Mouse (Mus musculus) olfactory bulb, adult 2 months (tissue): ENCODE measurements at regions not wholly inside any gene's neighbourhood (a gene's known extent, or its start where the extent isn't known, plus 50 kb on each side); places are given as distances from the start of the nearest gene placed in this dataset.

Source experiments
- H3K27ac ChIP-seq: fragments of 200-500 bp; 2 replicates; pipeline ENCODE4 v1.5.1; 2012; ENCODE audit warnings: low read depth, low read length; ENCODE audit not compliant: insufficient read depth
- H3K4me1 ChIP-seq: fragments of 200-500 bp; 2 replicates; pipeline ENCODE4 v1.6.1; 2012; ENCODE audit warnings: low read length; ENCODE audit not compliant: control insufficient read depth, insufficient read depth
- H3K4me3 ChIP-seq: fragments of 200-500 bp; 2 replicates; pipeline ENCODE4 v1.5.1; 2012; ENCODE audit warnings: mild to moderate bottlenecking, low read depth, low read length, moderate library complexity; ENCODE audit not compliant: insufficient read depth
- CTCF ChIP-seq: fragments of 200-500 bp; IDR thresholded peaks from 2 replicates; pipeline ENCODE4 v1.5.1; 2012; ENCODE audit warnings: low read depth, mild to moderate bottlenecking, low read length, moderate library complexity; ENCODE audit not compliant: insufficient read depth
- POLR2A ChIP-seq: fragments of 200-500 bp; IDR thresholded peaks from 2 replicates; pipeline ENCODE4 v1.6.1; 2012; ENCODE audit warnings: mild to moderate bottlenecking, low read depth, low read length, moderate library complexity; ENCODE audit not compliant: insufficient read depth
- WGBS: fragments of 180-500 bp; shearing (Covaris S2); methylation state at CpG from one replicate; pipeline ENCODE4 v1.1.7; 2018; 5-methylcytosine and 5-hydroxymethylcytosine counted together

- WGBS = 93% methylated on average over 1 of the region's 1 CpGs
- Histone ChIP-seq H3K4me1 (no peaks in the 10 kb centered on the region), H3K27ac (no peak overlapping the region), H3K4me3 (no peak overlapping the region)
- no peak for TF ChIP-seq CTCF
- no peak for TF ChIP-seq POLR2A
Observed at GRCm38 (mm10) chr12:98078351-98078750, 180.9 kb downstream of the Galc start.

GRCm38 (mm10) chr12:98075580-98075979 lies 183.7 kb downstream of the Galc start:
- WGBS = 97% methylated on average over 2 of the region's 2 CpGs
- TF ChIP-seq POLR2A (no peak), CTCF (no peak)
- Histone ChIP-seq H3K4me1 (no peaks in the 10 kb centered on the region), H3K4me3 (no peak overlapping the region), H3K27ac (no peak overlapping the region)

DNA sequence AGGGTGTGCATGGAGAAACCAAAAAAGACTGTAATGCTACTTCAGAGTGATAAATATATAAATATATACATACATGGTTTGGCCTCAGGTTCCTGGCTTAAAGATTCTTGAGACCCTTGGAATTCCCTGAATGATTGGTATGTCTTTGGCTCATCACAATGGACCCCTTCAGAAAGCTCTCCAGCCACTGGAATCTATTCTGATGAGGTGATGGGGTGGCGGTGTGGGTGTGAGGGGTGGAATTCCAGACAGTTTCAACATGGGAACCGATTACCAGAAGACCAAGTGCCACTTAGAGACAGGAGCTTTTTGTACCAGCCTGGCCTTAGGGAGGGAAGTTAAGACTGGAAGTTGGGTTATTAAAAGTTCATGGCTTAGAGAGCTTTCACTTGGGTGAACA lies 190.1 kb downstream of the Galc start:
- H3K4me1 ChIP-seq = peaks cover 2% of the 10 kb centered on the region; the same call in 1 of the 2 replicates
- no peak overlapping the region for H3K4me3 ChIP-seq
- no peak for TF ChIP-seq POLR2A
- no peak for TF ChIP-seq CTCF
- WGBS = 57% methylated on average over 2 of the region's 2 CpGs
- no peak overlapping the region for H3K27ac ChIP-seq

- Histone ChIP-seq H3K4me3 (no peak overlapping the region), H3K4me1 (no peaks in the 10 kb centered on the region), H3K27ac (no peak overlapping the region)
- TF ChIP-seq POLR2A = no peak
- no peak for TF ChIP-seq CTCF
- WGBS = 71% methylated on average over 7 of the region's 7 CpGs
Observed at GRCm38 (mm10) chr12:98059419-98060180, 199.7 kb downstream of the Galc start.

DNA sequence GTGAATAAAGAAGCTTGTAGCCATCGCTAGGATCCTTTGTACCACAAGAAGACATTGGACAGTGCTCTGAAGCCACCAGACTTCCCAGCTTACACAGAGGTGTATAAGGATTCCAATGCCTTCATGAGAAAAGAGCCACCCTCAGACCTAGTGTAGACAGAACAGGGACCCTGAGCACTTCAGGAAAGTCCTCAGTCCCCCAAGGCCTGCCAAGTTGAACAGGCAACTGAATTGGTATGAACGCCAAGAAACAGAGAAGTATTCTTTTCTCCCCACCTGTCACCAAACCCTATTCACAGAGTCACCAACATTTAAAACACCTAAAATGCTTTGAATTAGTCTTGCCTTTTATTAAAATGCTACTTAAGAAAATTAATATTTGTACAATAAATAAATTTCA lies 200.3 kb downstream of the Galc start:
- no peak overlapping the region for H3K27ac ChIP-seq
- TF ChIP-seq POLR2A (no peak), CTCF (no peak)
- WGBS = 74% methylated on average over 2 of the region's 2 CpGs
- no peaks in the 10 kb centered on the region for H3K4me1 ChIP-seq
- no peak overlapping the region for H3K4me3 ChIP-seq

GRCm38 (mm10) chr12:98050934-98051333 lies 208.3 kb downstream of the Galc start:
- WGBS = 72% methylated on average over 4 of the region's 4 CpGs
- H3K4me3 ChIP-seq = no peak overlapping the region
- no peak overlapping the region for H3K27ac ChIP-seq
- H3K4me1 ChIP-seq = peaks cover 3% of the 10 kb centered on the region
- TF ChIP-seq CTCF = no peak
- TF ChIP-seq POLR2A = no peak

- TF ChIP-seq CTCF (no peak), POLR2A (no peak)
- H3K4me1 ChIP-seq = peaks cover 3% of the 10 kb centered on the region
- 43% methylated on average over 1 of the region's 1 CpGs for WGBS
- no peak overlapping the region for H3K4me3 ChIP-seq
- no peak overlapping the region for H3K27ac ChIP-seq
Observed at GRCm38 (mm10) chr12:98050500-98050899, 208.8 kb downstream of the Galc start.

GRCm38 (mm10) chr12:98050057-98050456 lies 209.2 kb downstream of the Galc start:
- Histone ChIP-seq H3K27ac (no peak overlapping the region), H3K4me1 (peaks cover 3% of the 10 kb centered on the region), H3K4me3 (no peak overlapping the region)
- WGBS = 71% methylated on average over 5 of the region's 5 CpGs
- no peak for TF ChIP-seq POLR2A
- TF ChIP-seq CTCF = no peak

DNA sequence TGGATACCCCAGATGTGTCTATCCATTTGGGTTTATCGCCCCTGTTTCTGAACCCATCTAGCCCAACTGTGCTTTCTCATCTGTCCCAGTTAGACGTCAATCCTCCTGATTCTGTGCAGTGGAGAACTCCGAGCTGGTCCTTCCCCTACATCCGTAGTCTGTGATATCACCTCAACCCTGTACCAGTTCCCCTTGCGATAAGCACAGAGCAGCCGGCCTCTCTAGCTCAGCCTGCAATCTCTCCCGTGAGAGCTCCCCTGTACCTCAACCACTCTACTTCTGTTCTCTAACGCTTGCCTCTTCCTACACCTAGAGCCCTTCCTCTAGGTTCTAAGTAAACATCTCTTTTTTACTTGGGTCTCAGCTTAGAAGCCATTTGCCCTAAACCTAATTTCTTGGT lies 211.5 kb downstream of the Galc start:
- Histone ChIP-seq H3K4me1 (peaks cover 5% of the 10 kb centered on the region), H3K27ac (peak overlapping the region; percentile 62; the same call in 1 of the 2 replicates), H3K4me3 (no peak overlapping the region)
- TF ChIP-seq POLR2A (no peak), CTCF (no peak)
- 86% methylated on average over 8 of the region's 8 CpGs for whole genome bisulfite sequencing
